Mouse (Mus musculus) gastrocnemius, postnatal 4 days (tissue): Measurements from ENCODE around the gene Fam133b. TPM values are rescaled to one million over a fixed set of nuclear protein-coding genes. Genes with fewer than 3 reads are reported as not detected.

ENCODE experiments used
- DNase-seq, 2 experiments: peaks; one replicate each; pipeline ENCODE4 v3.0.0; 2021 to 2022; ENCODE audit warnings: low spot score in 2 of 2, mixed read lengths in 2 of 2
- long read RNA-seq, 2 experiments: library from polyadenylated mRNA; stranded (forward); transcript quantifications; one replicate each; pipeline ENCODE4 v2.0.0; 2021
- total RNA-seq, 2 experiments: library from RNA; stranded (reverse); gene quantifications; 2 replicates each; pipeline ENCODE4 v1.2.3; 2021

Fam133b gene
- 10 to 100 TPM; 26.9 to 33.7 TPM for total RNA-seq
- long read RNA-seq, experiment 1, transcript Fam133b-201 (11 exons, 1,491 nt), result major isoform, 13 of 24 reads
- long read RNA-seq, experiment 1, partial matches to known transcripts, result 1 of 24 reads
- long read RNA-seq, experiment 1, other reads (novel, unspliced or antisense), result 5 of 24 reads
- long read RNA-seq, experiment 2, transcript Fam133b-201 (11 exons, 1,491 nt), result major isoform, 16 of 23 reads
- long read RNA-seq, experiment 2, partial matches to known transcripts, result 3 of 23 reads
- long read RNA-seq, experiment 2, other reads (novel, unspliced or antisense), result 2 of 23 reads

- DNase-seq, result peak; percentile 98 to 99
These were observed at the start of gene Fam133b for GRCm38 (mm10) chr5:3543629-3544479. Fam133b (plus strand) TSS chr5:3543833.

GRCm38 (mm10) chr5:3493968-3494367 is 49.7 kb upstream of the Fam133b start:
- DNase-seq, result no peak

- no peak for DNase-seq
These were observed 49.0 kb upstream of the Fam133b start for GRCm38 (mm10) chr5:3494452-3495187.

- no peak for DNase-seq
These were observed 46.1 kb upstream of the Fam133b start for GRCm38 (mm10) chr5:3497505-3497925.

GRCm38 (mm10) chr5:3500298-3500697 is 43.3 kb upstream of the Fam133b start:
- DNase-seq, result no peak

- DNase-seq, result no peak
These were observed 42.6 kb upstream of the Fam133b start for GRCm38 (mm10) chr5:3500957-3501563.

DNA sequence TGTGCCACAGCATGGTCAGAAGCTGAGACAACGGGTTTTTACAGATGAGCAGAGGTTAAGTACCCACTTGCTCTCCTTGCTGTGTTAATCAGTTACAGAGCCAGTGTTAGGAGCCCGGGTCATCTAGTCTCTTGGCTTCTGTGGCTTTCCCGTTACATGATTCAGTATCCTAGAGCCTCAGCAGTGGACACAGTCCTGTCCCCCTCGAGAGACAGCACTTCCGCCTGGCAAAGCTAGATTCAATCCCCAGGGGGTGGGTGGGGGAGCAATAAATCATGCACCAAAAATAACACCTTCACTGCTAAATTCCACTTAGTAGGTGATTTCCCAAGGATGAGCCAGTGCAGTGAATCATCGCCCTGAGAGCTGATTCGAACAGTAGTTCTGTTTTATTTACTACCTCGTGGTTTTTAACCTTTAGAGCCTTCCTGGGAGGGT is 42.0 kb upstream of the Fam133b start:
- no peak for DNase-seq

DNA sequence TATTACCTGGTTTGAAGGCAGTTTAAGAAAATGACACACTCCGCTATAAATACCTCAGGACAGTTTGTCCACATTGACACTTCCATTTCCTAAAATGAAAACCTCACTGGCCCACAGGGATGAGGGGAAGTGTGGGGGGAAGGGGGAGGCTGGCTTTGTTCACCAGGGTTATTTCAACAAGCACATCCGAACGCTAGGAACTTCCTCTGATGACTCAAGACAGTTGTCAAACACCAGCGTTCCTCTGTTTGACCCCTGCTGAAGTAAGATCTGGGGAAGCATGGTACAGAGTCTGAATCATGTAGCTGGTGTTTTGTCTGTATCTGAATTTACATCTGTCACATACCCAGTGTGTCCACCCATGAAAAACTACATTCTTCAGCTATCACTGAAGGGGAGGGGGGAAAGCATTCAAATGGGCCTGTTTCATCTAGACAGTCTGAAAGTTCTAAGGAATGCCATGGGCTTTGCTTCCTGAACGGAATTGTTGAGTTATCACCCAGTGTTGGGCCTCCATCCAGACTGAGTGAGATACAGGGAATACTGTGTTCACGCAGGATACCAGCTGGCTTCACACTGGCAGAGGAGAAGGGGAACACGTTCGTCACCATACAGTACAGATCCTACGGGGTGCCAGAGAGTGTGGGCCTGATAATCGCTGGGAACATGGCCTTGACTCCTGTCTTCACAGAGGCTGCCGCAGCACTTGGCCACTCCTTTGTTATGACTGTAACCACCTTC is 40.9 kb upstream of the Fam133b start:
- no peak for DNase-seq

DNA sequence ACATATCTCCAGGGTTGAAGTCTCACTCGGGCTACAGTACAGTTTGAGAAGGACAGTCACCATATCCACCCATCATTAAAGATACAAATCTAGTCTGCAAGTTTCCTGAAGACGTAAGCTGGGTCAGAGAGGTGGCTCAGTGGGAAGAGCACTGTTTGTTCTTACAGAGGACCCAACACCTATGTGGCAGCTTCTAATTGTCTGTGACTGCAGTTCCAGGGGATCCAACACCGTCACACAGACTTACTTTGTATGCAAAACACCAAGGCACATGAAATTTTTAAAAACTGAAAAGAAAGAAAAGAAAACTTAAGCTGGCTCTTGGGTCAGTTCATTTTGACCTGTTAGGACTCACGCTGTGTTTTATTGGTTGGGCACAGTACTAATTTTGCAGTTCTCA is 40.3 kb upstream of the Fam133b start:
- DNase-seq, result no peak

DNA sequence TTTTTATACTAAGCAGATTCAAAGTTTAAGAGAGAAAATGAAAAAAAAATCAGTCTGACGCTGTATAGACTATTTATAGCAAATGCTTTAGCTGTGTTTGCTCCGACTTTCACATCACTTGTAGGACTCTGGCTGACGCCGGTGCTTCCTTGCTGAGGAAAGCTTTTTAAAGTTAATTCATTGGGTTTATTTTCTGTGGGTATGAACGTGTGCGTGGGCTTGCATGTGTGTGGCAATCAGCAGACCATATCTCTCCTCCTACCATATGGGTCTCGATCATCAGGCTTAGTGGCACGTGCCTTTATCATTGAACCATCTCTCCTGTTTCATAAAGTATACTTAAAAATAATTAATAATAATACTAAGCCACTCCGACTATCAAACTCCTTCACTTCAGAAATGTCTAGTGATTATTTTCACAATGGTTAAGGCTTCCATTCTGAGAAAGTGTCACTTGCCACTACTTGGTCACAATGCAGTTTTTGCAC is 39.8 kb upstream of the Fam133b start:
- no peak for DNase-seq

DNA sequence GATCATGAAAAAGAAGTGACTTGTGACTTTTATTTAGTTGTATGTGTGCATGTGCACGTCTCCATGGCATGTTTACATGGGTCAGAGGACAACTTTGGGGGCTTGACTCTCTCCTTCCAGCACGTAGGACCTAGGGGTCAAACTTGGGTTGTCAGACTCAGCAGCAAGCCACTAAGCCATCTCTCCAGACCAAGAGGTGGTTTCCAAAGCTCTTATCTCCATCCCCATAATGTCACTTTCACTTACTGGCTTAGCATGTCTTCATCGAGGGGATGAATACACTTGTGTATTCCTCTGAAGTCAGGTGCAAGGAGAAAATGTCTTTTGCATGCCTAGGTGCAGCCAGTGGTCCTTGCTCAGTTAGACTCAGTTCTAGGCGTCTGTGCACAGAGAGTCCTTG is 39.2 kb upstream of the Fam133b start:
- DNase-seq, result no peak

DNA sequence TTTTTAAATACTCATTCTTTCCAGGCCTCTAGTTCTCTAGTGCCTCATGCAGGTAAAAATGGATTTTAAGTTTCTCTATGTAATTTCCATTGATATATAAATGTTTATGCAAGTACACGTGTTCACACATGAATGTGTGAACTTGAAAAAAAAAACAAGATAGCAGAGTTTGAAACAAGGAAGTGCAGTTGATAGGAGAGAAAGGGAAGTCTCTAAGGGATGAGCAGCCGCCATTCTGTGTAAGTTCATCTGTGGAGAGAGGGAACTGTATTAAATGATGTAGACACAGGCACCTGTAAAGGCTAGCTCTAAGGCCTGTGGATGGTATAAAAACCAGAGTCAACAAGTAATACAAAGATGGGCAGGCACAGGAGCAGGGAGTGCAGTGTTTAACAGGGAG is 38.1 kb upstream of the Fam133b start:
- no peak for DNase-seq

GRCm38 (mm10) chr5:3508480-3509381 is 34.9 kb upstream of the Fam133b start:
- DNase-seq, result no peak

DNA sequence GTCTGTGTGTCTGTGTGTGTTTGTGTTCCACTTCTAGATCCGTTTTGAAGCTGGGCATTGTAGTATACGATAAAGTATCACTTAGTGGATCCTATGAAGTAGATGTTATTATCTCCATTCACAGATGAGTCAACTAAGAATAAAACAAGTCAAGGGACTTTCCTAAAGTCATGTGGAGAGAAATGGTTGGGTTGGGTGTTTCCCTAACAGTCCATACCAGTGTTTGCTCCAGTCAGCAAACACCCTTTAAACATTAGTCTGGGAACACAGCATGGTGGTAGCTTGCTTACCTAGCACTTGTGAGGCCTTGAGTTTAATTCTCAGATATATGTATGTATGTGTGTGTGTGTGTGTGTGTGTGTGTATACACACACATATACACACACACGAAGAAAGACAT is 34.1 kb upstream of the Fam133b start:
- DNase-seq, result no peak

- no peak for DNase-seq
These were observed 32.4 kb upstream of the Fam133b start for GRCm38 (mm10) chr5:3511097-3511795.

- DNase-seq, result no peak
These were observed 31.0 kb upstream of the Fam133b start for GRCm38 (mm10) chr5:3512584-3512983.

DNA sequence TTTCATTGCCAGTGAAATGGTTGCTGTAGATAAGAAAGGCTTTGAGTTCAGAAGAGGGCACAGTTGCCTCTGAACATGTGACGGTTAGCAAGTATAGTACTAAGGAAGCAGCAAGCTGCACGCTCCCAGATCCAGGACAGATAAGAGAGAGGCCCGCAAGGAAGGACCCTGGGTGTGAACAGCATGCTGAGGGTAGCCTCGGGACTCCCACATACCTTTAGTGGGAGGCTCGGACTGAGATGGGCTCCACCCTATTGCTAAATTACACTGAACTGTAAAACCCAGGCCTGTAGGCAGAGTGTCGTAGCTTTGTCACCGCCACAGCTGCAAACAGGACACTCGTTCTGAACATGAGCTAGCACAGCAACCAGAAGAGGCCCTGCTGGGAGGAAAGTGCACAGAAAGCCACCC is 28.7 kb upstream of the Fam133b start:
- no peak for DNase-seq

DNA sequence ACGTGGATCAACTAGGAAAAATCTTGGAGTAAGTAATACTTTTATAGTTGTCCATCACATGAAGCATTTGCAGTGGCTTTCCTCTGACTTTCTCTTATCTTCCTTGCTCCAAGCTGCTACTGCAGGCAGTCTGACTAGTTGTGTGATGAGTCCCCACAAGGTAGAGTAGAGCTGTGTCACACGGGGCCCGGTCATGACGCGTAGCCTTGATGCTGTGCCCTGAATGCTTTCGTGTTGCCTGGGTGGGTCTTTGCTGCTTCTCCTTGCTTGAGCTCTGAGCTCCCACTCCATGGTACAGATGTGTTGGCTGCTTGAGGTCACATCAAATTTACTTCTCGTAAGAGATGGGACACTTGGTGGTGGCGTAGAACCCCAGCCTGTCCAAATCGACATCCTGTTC is 28.2 kb upstream of the Fam133b start:
- DNase-seq, result no peak
